Mouse (Mus musculus) bone marrow macrophage, adult 2 months (primary cell): ENCODE results near the gene Gtpbp10.

Experiments used
- CTCF ChIP-seq: IDR thresholded peaks from 2 replicates; pipeline ENCODE4 v1.5.1; 2012; ENCODE audit warnings: low read depth, mild to moderate bottlenecking, low read length, moderate library complexity
- POLR2A ChIP-seq: IDR thresholded peaks from 2 replicates; pipeline ENCODE4 v1.6.1; 2012; ENCODE audit warnings: mild to moderate bottlenecking, low read depth, low read length, borderline replicate concordance

- TF ChIP-seq CTCF (no peak), POLR2A (no peak)
Measured at GRCm38 (mm10) chr5:5573749-5574317, 14.5 kb upstream of the Gtpbp10 start, which contains the start of gene Gm8773.
